19 mouse cellular contexts compared by ENCODE assay signal in genomic region chr14:11672981-11673547, GRCm38 (mm10).
DNase-seq lines count a peak whose midpoint lies in the region; ATAC-seq and TF ChIP-seq lines count a peak whose summit lies in the region.
"Had no signal": no experiment of that assay in that cellular context is flagged by ENCODE, and none has a peak within 500 bp of the region (broad histone marks: within the 10 kb centered on the region; RNA-seq: fewer than 3 reads in every experiment).

No protein-coding gene starts in this region.

- peak overlapping the region; percentile 36; the same call in 1 of the 2 replicates for H3K27ac ChIP-seq in hindbrain, postnatal 0 days
- H3K27ac ChIP-seq in hindbrain, embryonic 14.5 days: no peak overlapping the region
- H3K27ac ChIP-seq: embryonic facial prominence, embryonic 13.5 days; kidney, embryonic 15.5 days; limb, embryonic 10.5 days; midbrain, embryonic 12.5 days; neural tube, embryonic 15.5 days; stomach, postnatal 0 days had no signal

- H3K4me1 ChIP-seq in hindbrain, postnatal 0 days (ENCODE audit: insufficient read depth, low read length): peaks cover 15% of the 10 kb centered on the region; the same call in 1 of the 2 replicates
- peaks cover 20% of the 10 kb centered on the region for H3K4me1 ChIP-seq in hindbrain, embryonic 14.5 days (replicated peaks; ENCODE audit: control insufficient read depth, insufficient read depth, low read length)

- no peaks in the 10 kb centered on the region for H3K36me3 ChIP-seq in hindbrain, postnatal 0 days (ENCODE audit: insufficient read depth, low read length)
- no peaks in the 10 kb centered on the region for H3K36me3 ChIP-seq in hindbrain, embryonic 14.5 days (replicated peaks; ENCODE audit: control insufficient read depth, insufficient read depth)
- H3K36me3 ChIP-seq: embryonic facial prominence, embryonic 13.5 days; kidney, embryonic 15.5 days; limb, embryonic 10.5 days; midbrain, embryonic 12.5 days; neural tube, embryonic 15.5 days had no signal

- no peaks in the 10 kb centered on the region for H3K27me3 ChIP-seq in hindbrain, postnatal 0 days (ENCODE audit: insufficient read depth, low read length)
- no peaks in the 10 kb centered on the region for H3K27me3 ChIP-seq in hindbrain, embryonic 14.5 days (ENCODE audit: control insufficient read depth, insufficient read depth, low read length)
- H3K27me3 ChIP-seq: embryonic facial prominence, embryonic 13.5 days; kidney, embryonic 15.5 days; neural tube, embryonic 15.5 days had no signal

- DNase-seq in frontal cortex, adult 2 months (ENCODE audit: extremely low spot score in 1 of 2, low spot score in 1 of 2): no peak
- DNase-seq in hindbrain, postnatal 0 days (ENCODE audit: low spot score): peak; percentile 69
- DNase-seq in hindbrain, embryonic 14.5 days (ENCODE audit: low spot score): no peak
- DNase-seq in cerebellum, adult 11 months: peak; percentile 93
- peak; percentile 97 to 99 for DNase-seq in cerebellum, postnatal 14 days
- DNase-seq in embryo, embryonic 10.5 days (ENCODE audit: low spot score): no peak
- DNase-seq in embryo, embryonic 11 days: no peak
- DNase-seq: lung, adult 2 months; thymus, postnatal 25 days had no signal

- no peak for TF ChIP-seq CTCF in hindbrain, postnatal 0 days (IDR thresholded peaks at IDR 0.05; ENCODE audit: low read depth)

- H3K4me3 ChIP-seq in hindbrain, postnatal 0 days (ENCODE audit: low read length): no peak overlapping the region
- H3K4me3 ChIP-seq in hindbrain, embryonic 14.5 days (replicated peaks; ENCODE audit: low read length): no peak overlapping the region
- H3K4me3 ChIP-seq: embryonic facial prominence, embryonic 13.5 days; kidney, embryonic 15.5 days; limb, embryonic 10.5 days; midbrain, embryonic 12.5 days; myocyte; neural tube, embryonic 15.5 days had no signal

- WGBS in hindbrain, postnatal 0 days: 58% methylated on average over 3 of the region's 3 CpGs
- WGBS in hindbrain, embryonic 14.5 days: 69% methylated on average over 3 of the region's 3 CpGs

- no peak overlapping the region for H3K9ac ChIP-seq in hindbrain, postnatal 0 days (replicated peaks; ENCODE audit: low read length)
- H3K9ac ChIP-seq in hindbrain, embryonic 14.5 days: no peak overlapping the region
- H3K9ac ChIP-seq: embryonic facial prominence, embryonic 13.5 days; kidney, embryonic 15.5 days; midbrain, embryonic 12.5 days; neural tube, embryonic 15.5 days had no signal

- no peaks in the 10 kb centered on the region for H3K9me3 ChIP-seq in hindbrain, postnatal 0 days (ENCODE audit: low read length)
- H3K9me3 ChIP-seq in hindbrain, embryonic 14.5 days (ENCODE audit: control insufficient read depth, low read length): no peaks in the 10 kb centered on the region
- H3K9me3 ChIP-seq: embryonic facial prominence, embryonic 13.5 days; kidney, embryonic 15.5 days; limb, embryonic 10.5 days; midbrain, embryonic 12.5 days; neural tube, embryonic 15.5 days had no signal

- peak; percentile 13; the same call in 1 of the 2 replicates for ATAC-seq in frontal cortex, adult (ENCODE audit: low TSS enrichment)
- ATAC-seq in hindbrain, postnatal 0 days: peak; percentile 68
- no peak for ATAC-seq in hindbrain, embryonic 14.5 days (ENCODE audit: low FRiP score)
- ATAC-seq: inflammation-experienced regulatory T-cells, adult 6 months had no signal

- no peak overlapping the region for H3K4me2 ChIP-seq in hindbrain, postnatal 0 days (ENCODE audit: low read depth, low read length)
- no peak overlapping the region for H3K4me2 ChIP-seq in hindbrain, embryonic 14.5 days (replicated peaks)
- H3K4me2 ChIP-seq: embryonic facial prominence, embryonic 13.5 days; kidney, embryonic 15.5 days; liver, embryonic 11.5 days; midbrain, embryonic 12.5 days; neural tube, embryonic 15.5 days had no signal

Comparison
In these comparisons a context has a peak if more than half of its experiments do, and no peak if none do; other contexts are left out.
1. DNase-seq: peak in hindbrain, postnatal 0 days (single experiment), cerebellum, adult 11 months (single experiment) and cerebellum, postnatal 14 days (2 of 2); none in frontal cortex, adult 2 months (0 of 2), hindbrain, embryonic 14.5 days (single experiment), embryo, embryonic 10.5 days (single experiment) and embryo, embryonic 11 days (single experiment).